Mouse (Mus musculus): ENCODE results near the gene Chmp2a. TPM values are rescaled to one million over a fixed set of nuclear protein-coding genes. Genes with fewer than 3 reads are reported as not detected.

The Chmp2a gene
- polyA plus RNA-seq, 1 experiment = 128 TPM

DNA sequence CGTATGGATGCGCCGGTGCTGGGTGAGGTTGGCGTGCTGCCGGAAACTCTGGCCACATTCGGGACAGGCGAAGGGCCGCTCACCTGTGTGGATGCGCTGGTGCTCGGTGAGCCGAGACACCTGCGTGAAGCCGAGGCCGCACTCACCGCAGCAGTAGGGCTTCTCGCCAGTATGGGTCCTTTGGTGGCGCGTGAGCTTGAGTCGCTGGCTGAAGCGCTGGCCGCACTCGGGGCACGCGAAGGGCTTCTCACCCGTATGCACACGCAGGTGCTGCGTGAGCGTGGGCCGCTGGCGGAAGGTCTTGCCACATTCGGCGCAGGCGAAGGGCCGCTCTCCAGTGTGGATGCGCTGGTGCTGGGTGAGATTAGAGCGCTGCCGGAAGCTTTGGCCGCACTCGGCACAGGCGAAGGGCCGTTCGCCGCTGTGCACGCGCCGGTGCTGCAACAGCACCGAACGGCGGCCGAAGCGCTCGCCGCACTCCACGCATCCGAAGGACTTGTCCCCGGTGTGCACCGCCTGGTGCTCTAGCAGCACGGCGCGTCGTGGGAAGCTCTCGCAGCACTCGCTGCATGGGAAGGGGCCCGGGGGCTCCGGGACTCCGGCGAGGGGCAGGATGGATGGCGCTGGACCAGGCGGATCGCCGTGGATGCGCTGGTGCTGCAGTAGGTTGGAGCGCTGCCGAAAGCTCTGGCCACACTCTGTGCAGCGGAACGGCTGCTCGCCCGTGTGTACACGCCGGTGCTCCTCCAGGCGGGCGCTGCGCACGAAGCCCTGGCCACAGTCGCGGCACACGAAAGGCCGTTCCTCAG is 9.0 kb upstream of the Chmp2a start:
- peaks cover 10% of the 10 kb centered on the region for H3K79me2 ChIP-seq (ENCODE audit: control insufficient read depth, insufficient read depth)
- TF ChIP-seq USF1 (IDR thresholded peaks at IDR 0.05; ENCODE audit: low read depth) (no peak), MAX (IDR thresholded peaks at IDR 0.05) (no peak), MYOD1 (IDR thresholded peaks at IDR 0.05; ENCODE audit: control insufficient read depth, insufficient read length, low read depth) (no peak), CEBPB (IDR thresholded peaks at IDR 0.05; ENCODE audit: low read depth) (no peak), MYOG (IDR thresholded peaks at IDR 0.05; ENCODE audit: control insufficient read depth, extremely low read depth, insufficient read length) (no peak), FOSL1 (IDR thresholded peaks at IDR 0.05; ENCODE audit: insufficient read depth, low read length, poor library complexity, severe bottlenecking) (no peak)
- no peaks in the 10 kb centered on the region for H3K27me3 ChIP-seq (ENCODE audit: control insufficient read depth, insufficient read depth, insufficient read length)
- no peaks in the 10 kb centered on the region for H3K36me3 ChIP-seq (ENCODE audit: control insufficient read depth, insufficient read depth)
- no peak overlapping the region for H3K4me3 ChIP-seq (ENCODE audit: insufficient read depth, poor library complexity, severe bottlenecking)
- no peaks in the 10 kb centered on the region for H3K79me3 ChIP-seq (ENCODE audit: low read depth)
- H3ac ChIP-seq (ENCODE audit: control insufficient read depth, insufficient read length, low read depth) = no peak overlapping the region

DNA sequence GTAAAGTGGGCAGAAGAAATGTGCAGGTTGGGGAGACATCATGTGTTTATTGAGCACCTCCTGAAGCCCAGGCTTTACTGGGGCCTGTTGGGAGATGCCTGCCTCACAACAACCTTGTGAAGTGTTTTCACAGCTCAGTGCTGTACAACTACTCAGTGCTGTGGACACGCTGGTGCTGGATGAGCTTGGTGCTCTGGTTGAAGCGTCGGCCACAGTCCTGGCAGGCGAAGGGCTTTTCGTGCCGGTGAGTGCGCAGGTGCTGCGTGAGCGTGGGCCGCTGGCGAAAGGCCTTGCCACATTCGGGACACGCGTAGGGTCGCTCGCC is 8.5 kb upstream of the Chmp2a start:
- Histone ChIP-seq H3K79me2 (ENCODE audit: control insufficient read depth, insufficient read depth) (peaks cover 10% of the 10 kb centered on the region), H3K27me3 (ENCODE audit: control insufficient read depth, insufficient read depth, insufficient read length) (no peaks in the 10 kb centered on the region), H3K4me3 (ENCODE audit: insufficient read depth, poor library complexity, severe bottlenecking) (no peak overlapping the region), H3K36me3 (ENCODE audit: control insufficient read depth, insufficient read depth) (no peaks in the 10 kb centered on the region), H3ac (ENCODE audit: control insufficient read depth, insufficient read length, low read depth) (no peak overlapping the region), H3K79me3 (ENCODE audit: low read depth) (no peaks in the 10 kb centered on the region)
- TF ChIP-seq MYOD1 (IDR thresholded peaks at IDR 0.05; ENCODE audit: control insufficient read depth, insufficient read length, low read depth) (no peak), MAX (IDR thresholded peaks at IDR 0.05) (no peak), FOSL1 (IDR thresholded peaks at IDR 0.05; ENCODE audit: insufficient read depth, low read length, poor library complexity, severe bottlenecking) (no peak)

DNA sequence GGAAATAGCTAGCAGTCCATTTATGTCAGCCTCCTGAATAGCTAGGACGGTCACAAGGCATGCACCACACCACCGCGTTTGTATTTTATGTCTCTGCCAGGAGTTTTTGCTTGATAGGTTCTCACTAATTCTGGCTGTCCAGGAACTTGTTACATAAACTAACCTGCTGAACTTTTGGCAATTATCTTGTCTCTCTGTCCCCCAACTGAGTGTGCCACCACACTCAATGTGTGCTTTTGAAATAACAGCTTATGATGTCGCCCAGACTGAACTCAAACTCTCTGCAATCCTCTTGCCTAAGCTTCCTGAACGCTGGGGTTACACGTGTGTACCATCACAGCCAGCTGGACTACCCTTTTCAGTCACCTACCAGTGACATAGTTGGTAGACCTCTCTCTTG is 7.9 kb upstream of the Chmp2a start:
- Histone ChIP-seq H3ac (ENCODE audit: control insufficient read depth, insufficient read length, low read depth) (no peak overlapping the region), H3K27me3 (ENCODE audit: control insufficient read depth, insufficient read depth, insufficient read length) (no peaks in the 10 kb centered on the region), H3K79me3 (ENCODE audit: low read depth) (no peaks in the 10 kb centered on the region), H3K79me2 (ENCODE audit: control insufficient read depth, insufficient read depth) (peaks cover 11% of the 10 kb centered on the region), H3K4me3 (ENCODE audit: insufficient read depth, poor library complexity, severe bottlenecking) (no peak overlapping the region), H3K36me3 (ENCODE audit: control insufficient read depth, insufficient read depth) (no peaks in the 10 kb centered on the region)
- TF ChIP-seq MYOD1 (IDR thresholded peaks at IDR 0.05; ENCODE audit: control insufficient read depth, insufficient read length, low read depth) (no peak), MYOG (IDR thresholded peaks at IDR 0.05; ENCODE audit: control insufficient read depth, extremely low read depth, insufficient read length) (no peak), USF1 (IDR thresholded peaks at IDR 0.05; ENCODE audit: low read depth) (no peak), CTCF (IDR thresholded peaks at IDR 0.05; ENCODE audit: control insufficient read depth, insufficient read depth, insufficient read length) (no peak), FOSL1 (IDR thresholded peaks at IDR 0.05; ENCODE audit: insufficient read depth, low read length, poor library complexity, severe bottlenecking) (no peak), MAX (IDR thresholded peaks at IDR 0.05) (no peak), CEBPB (IDR thresholded peaks at IDR 0.05; ENCODE audit: low read depth) (no peak)

GRCm38 (mm10) chr7:13041256-13041655 is 6.6 kb upstream of the Chmp2a start:
- Histone ChIP-seq H3K27me3 (ENCODE audit: control insufficient read depth, insufficient read depth, insufficient read length) (no peaks in the 10 kb centered on the region), H3K4me3 (ENCODE audit: insufficient read depth, poor library complexity, severe bottlenecking) (no peak overlapping the region)
- TF ChIP-seq MYOD1 (IDR thresholded peaks at IDR 0.05; ENCODE audit: control insufficient read depth, insufficient read length, low read depth) = no peak
- no peak for TF ChIP-seq MAX (IDR thresholded peaks at IDR 0.05)
- TF ChIP-seq CEBPB (IDR thresholded peaks at IDR 0.05; ENCODE audit: low read depth) = no peak
- no peak for TF ChIP-seq USF1 (IDR thresholded peaks at IDR 0.05; ENCODE audit: low read depth)
- TF ChIP-seq FOSL1 (IDR thresholded peaks at IDR 0.05; ENCODE audit: insufficient read depth, low read length, poor library complexity, severe bottlenecking) = no peak
- no peak for TF ChIP-seq MYOG (IDR thresholded peaks at IDR 0.05; ENCODE audit: control insufficient read depth, extremely low read depth, insufficient read length)
- no peak for TF ChIP-seq CTCF (IDR thresholded peaks at IDR 0.05; ENCODE audit: control insufficient read depth, insufficient read depth, insufficient read length)

DNA sequence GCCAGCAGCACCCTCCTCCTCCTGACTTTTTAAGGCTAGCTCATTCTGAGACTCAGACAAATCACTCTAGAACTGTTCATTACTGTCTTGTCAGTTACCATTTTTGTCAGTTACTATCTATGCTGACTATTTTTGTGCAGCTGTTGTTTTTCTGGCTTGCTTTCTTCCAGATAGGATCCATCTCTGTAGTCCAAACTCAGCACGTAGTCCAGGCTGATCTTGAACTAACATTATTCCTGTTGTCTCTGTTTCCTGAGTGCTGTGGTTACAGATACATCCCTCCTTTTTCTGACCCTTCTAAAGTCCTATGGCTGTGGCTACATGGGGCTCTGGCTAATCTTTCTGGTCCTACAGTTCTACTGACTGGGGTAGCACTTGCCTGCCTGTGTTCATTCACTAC is 4.6 kb upstream of the Chmp2a start:
- Histone ChIP-seq H3K4me3 (ENCODE audit: insufficient read depth, poor library complexity, severe bottlenecking) (peak overlapping the region; percentile 74), H3K27me3 (ENCODE audit: control insufficient read depth, insufficient read depth, insufficient read length) (no peaks in the 10 kb centered on the region), H3K36me3 (ENCODE audit: control insufficient read depth, insufficient read depth) (peaks cover 12% of the 10 kb centered on the region), H3K79me2 (ENCODE audit: control insufficient read depth, insufficient read depth) (peaks cover 32% of the 10 kb centered on the region), H3ac (ENCODE audit: control insufficient read depth, insufficient read length, low read depth) (peak overlapping the region; percentile 98), H3K79me3 (ENCODE audit: low read depth) (peaks cover 18% of the 10 kb centered on the region)
- TF ChIP-seq CEBPB (IDR thresholded peaks at IDR 0.05; ENCODE audit: low read depth) = no peak
- no peak for TF ChIP-seq USF1 (IDR thresholded peaks at IDR 0.05; ENCODE audit: low read depth)
- no peak for TF ChIP-seq MYOD1 (IDR thresholded peaks at IDR 0.05; ENCODE audit: control insufficient read depth, insufficient read length, low read depth)
- no peak for TF ChIP-seq MAX (IDR thresholded peaks at IDR 0.05)
- TF ChIP-seq FOSL1 (IDR thresholded peaks at IDR 0.05; ENCODE audit: insufficient read depth, low read length, poor library complexity, severe bottlenecking) = no peak
- no peak for TF ChIP-seq MYOG (IDR thresholded peaks at IDR 0.05; ENCODE audit: control insufficient read depth, extremely low read depth, insufficient read length)
- TF ChIP-seq CTCF (IDR thresholded peaks at IDR 0.05; ENCODE audit: control insufficient read depth, insufficient read depth, insufficient read length) = no peak

More at GRCm38 (mm10) chr7:13041256-13041655, 6.6 kb upstream of the Chmp2a start:
- peaks cover 3% of the 10 kb centered on the region for H3K36me3 ChIP-seq (ENCODE audit: control insufficient read depth, insufficient read depth)
- peaks cover 12% of the 10 kb centered on the region for H3K79me3 ChIP-seq (ENCODE audit: low read depth)
- peaks cover 23% of the 10 kb centered on the region for H3K79me2 ChIP-seq (ENCODE audit: control insufficient read depth, insufficient read depth)
- no peak overlapping the region for H3ac ChIP-seq (ENCODE audit: control insufficient read depth, insufficient read length, low read depth)
